Mouse (Mus musculus) lung, adult 10 weeks (tissue): ENCODE measurements around the gene Ppwd1. TPM values are rescaled to one million over a fixed set of nuclear protein-coding genes. Genes with fewer than 3 reads are reported as not detected.

Experiments
- polyA plus RNA-seq: library from polyadenylated mRNA; stranded (reverse); fragments of 350-450 nt; fragmentation: Illumina TruSeq; extraction: RNeasy Lipid Tissue Mini Kit (QIAGEN cat#74804); gene quantifications from one replicate; pipeline ENCODE4 v1.2.3, GENCODE M21; 2014; ENCODE audit warnings: low read depth, low replicate concordance; ENCODE audit not compliant: insufficient read depth

Gene Ppwd1
- polyA plus RNA-seq: 4.9 TPM

DNA sequence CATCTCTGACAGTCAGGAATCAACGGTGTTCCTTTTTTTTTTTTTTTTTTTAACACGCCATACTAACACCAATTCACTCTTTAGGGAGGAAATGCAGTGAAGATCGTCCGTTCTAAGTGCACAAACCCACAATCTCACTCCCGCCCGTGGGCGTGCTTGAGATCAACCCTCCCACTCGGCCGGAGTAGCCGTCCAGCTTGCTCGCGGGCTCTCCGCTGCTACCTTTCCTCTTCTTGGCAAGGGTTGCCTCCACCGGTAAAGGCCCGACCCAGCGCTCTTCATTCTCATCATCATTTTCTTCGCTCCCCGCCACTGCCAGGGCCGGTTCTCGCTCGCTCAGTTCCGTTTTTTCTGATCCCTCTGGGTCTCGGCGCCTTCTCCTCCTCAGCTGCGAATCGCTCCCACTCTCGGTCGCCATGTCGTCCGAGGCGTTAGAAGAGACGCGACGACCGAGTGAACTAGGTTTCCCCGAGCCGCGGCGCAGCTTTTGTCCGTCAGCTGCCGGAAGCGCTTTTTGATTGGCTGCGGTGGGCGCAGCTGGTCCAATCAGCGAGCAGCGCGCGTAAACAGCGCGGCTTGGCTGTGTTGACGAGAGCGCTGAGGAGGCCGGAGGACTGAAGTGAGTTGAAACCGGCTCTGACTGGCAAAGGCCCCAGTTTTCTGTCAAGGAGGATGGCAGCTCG lies at the start of gene Ppwd1, which contains the start of gene Cenpk:
Gene Ppwd1 (minus strand): TSS at position 460 of the 683 bp plus-strand sequence.
Gene Cenpk (plus strand): TSS at position 228 of the 683 bp plus-strand sequence.

GRCm38 (mm10) chr13:104178650-104179121 lies 50.0 kb downstream of the Ppwd1 start, which contains the start of gene Trim23:
Gene Trim23 (plus strand): TSS chr13:104178797.

GRCm38 (mm10) chr13:104177796-104178649 lies 50.6 kb downstream of the Ppwd1 start, which contains the start of gene Trappc13:
Gene Trappc13 (minus strand): TSS chr13:104178469.

Other genes with a start within 250 kb of the Ppwd1 start
- 7.7 TPM for gene Nln, start 119.2 kb downstream of the Ppwd1 start, polyA plus RNA-seq
- 2.6 TPM for gene Sgtb, start 119.1 kb downstream of the Ppwd1 start, polyA plus RNA-seq
- 16.4 TPM for gene Trappc13, start 50.4 kb downstream of the Ppwd1 start, polyA plus RNA-seq
- 8.4 TPM for gene Trim23, start 50.0 kb downstream of the Ppwd1 start, polyA plus RNA-seq
- 0.72 TPM for gene Cenpk, start 232 bp downstream of the Ppwd1 start, polyA plus RNA-seq
- gene Adamts6, start 59.0 kb upstream of the Ppwd1 start, polyA plus RNA-seq: 0.58 TPM